Mouse (Mus musculus): ENCODE measurements around the gene Emc9. TPM values are rescaled to one million over a fixed set of nuclear protein-coding genes. Genes with fewer than 3 reads are reported as not detected.

The Emc9 gene
- total and polyA plus RNA-seq, 3 experiments = 38.7 to 59.4 TPM; not detected in 1

DNA sequence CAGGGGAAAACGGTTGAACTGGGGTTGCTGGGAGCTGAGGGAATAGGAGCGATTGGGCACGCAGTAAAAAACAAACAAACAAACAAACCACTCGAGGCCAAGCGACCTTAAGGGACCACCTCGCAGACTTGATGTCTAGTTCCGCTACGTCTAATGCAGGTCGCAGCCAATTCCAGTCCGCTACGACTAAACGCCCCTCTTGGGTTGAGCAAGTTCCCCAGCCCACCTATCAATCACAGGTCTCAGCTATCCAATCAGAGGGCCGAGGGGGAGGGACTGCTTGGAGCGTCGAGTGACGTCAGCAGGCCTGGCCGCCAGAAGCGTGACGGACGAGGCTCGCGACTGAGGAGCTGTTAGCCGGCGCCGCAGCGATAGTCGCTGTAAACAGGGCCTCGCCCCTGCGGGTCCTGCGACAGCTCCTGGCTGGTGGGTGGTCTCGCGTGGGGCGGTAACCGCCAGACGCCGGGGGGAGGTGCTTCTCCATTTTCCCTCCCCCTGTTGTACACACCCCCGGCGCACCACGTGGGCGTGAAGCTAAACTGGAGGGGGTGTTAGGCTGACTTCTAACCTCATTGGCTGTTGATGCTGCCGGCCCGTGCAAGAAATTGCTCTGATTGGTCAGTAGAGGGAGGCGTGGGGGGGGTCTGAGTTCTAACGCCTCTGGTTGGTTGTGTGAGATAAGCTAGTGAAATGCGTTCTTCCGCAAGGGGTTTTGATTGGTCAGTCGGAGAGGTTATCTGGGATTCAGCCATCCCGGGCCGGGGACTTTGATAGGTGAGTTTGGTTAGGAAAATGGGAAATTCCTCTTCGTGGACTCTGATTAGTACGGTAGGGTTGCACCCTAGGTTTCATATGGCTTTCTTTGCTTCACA lies 24.7 kb downstream of the Emc9 start, which contains the start of gene A730061H03Rik:
A730061H03Rik (minus strand) TSS at position 205 of the 872 bp plus-strand sequence.
- Histone ChIP-seq H3K36me3 (ENCODE audit: control insufficient read depth in 1 of 2, insufficient read depth in 2 of 2, low read length in 2 of 2) (peaks cover 0 to 23% of the 10 kb centered on the region in 2 experiments; a peak in 2 of 4 replicates), H3K4me3 (ENCODE audit: control insufficient read depth in 1 of 2, insufficient read depth in 1 of 2, low read depth in 2 of 2, low read length in 2 of 2) (peak within 1 kb of the TSS; percentile 68 to 81), H3K9me3 (replicated peaks; ENCODE audit: insufficient read depth, low read length) (no peaks in the 10 kb centered on the region), H3K4me1 (ENCODE audit: control insufficient read depth in 1 of 2, insufficient read depth in 2 of 2, low read length in 2 of 2) (peaks cover 7 to 30% of the 10 kb centered on the region in 2 experiments; a peak in 3 of 4 replicates), H3K27ac (ENCODE audit: control insufficient read depth, low read depth, low read length) (peak within 1 kb of the TSS; percentile 87), H3K9ac (ENCODE audit: control insufficient read depth, low read depth, low read length, poor library complexity, severe bottlenecking) (peak within 1 kb of the TSS; percentile 75), H3K27me3 (ENCODE audit: control insufficient read depth in 1 of 2, insufficient read depth in 2 of 2, low read length in 2 of 2) (no peaks in the 10 kb centered on the region), H3K79me2 (ENCODE audit: control insufficient read depth, insufficient read depth, low read length, poor library complexity) (no peaks in the 10 kb centered on the region; the same call in none of the 2 replicates)
- peak; percentile 100 for DNase-seq (ENCODE audit: low read depth, low spot score)
- TF ChIP-seq NELFE (IDR thresholded peaks at IDR 0.05; ENCODE audit: low read depth, low read length) (peak; percentile 61), SMC3 (IDR thresholded peaks at IDR 0.05; ENCODE audit: low read depth, low read length) (no peak), BHLHE40 (IDR thresholded peaks at IDR 0.05; ENCODE audit: borderline replicate concordance, low read depth, low read length) (peak; percentile 91), POLR2AphosphoS5 (IDR thresholded peaks at IDR 0.05; ENCODE audit: borderline replicate concordance, low read depth, low read length) (no peak), MEF2A (IDR thresholded peaks at IDR 0.05; ENCODE audit: extremely low read depth, insufficient replicate concordance, low read depth, low read length, poor library complexity, severe bottlenecking) (no peak), POLR2AphosphoS2 (IDR thresholded peaks at IDR 0.05; ENCODE audit: low read length) (peak; percentile 70; the same call in 1 of the 2 replicates), EP300 (IDR thresholded peaks at IDR 0.05; ENCODE audit: low read depth in 1 of 2, low read length in 2 of 2) (peak in 1 of 2 experiments; percentile 10; a peak in 1 of 4 replicates), MXI1 (IDR thresholded peaks at IDR 0.05; ENCODE audit: low read depth, low read length) (peak; percentile 83; the same call in 1 of the 2 replicates), ZKSCAN1 (IDR thresholded peaks at IDR 0.05; ENCODE audit: low read depth, low read length) (no peak), ZC3H11A (IDR thresholded peaks at IDR 0.05; ENCODE audit: low read depth, low read length) (no peak), ZMIZ1 (IDR thresholded peaks at IDR 0.05; ENCODE audit: low read depth, low read length) (0 out of 2 replicates have a peak, but pooled peaks have one; percentile 28), TAL1 (IDR thresholded peaks at IDR 0.05; ENCODE audit: low read length) (no peak), TCF12 (IDR thresholded peaks at IDR 0.05; ENCODE audit: low read depth, low read length) (peak; percentile 19; the same call in 1 of the 2 replicates), TBP (IDR thresholded peaks at IDR 0.05; ENCODE audit: low read depth, low read length) (peak; percentile 69), RCOR1 (IDR thresholded peaks at IDR 0.05; ENCODE audit: low read depth, low read length) (peak; percentile 51; the same call in 1 of the 2 replicates), ZNF384 (IDR thresholded peaks at IDR 0.05; ENCODE audit: low read depth, low read length) (no peak), MYC (IDR thresholded peaks at IDR 0.05; ENCODE audit: low read depth, low read length) (peak; percentile 77; the same call in 1 of the 2 replicates), CHD1 (IDR thresholded peaks at IDR 0.05; ENCODE audit: low read depth, low read length) (no peak), MAZ (IDR thresholded peaks at IDR 0.05; ENCODE audit: low read depth, low read length) (peak; percentile 95), MAX (IDR thresholded peaks at IDR 0.05; ENCODE audit: low read length) (peak; percentile 91), MAFK (IDR thresholded peaks at IDR 0.05; ENCODE audit: borderline replicate concordance, low read depth, low read length) (no peak), JUND (IDR thresholded peaks at IDR 0.05; ENCODE audit: low read depth, low read length) (no peak), USF1 (IDR thresholded peaks at IDR 0.05; ENCODE audit: low read depth, low read length) (peak; percentile 90), MYB (IDR thresholded peaks at IDR 0.05; ENCODE audit: low read depth, low read length) (0 out of 2 replicates have a peak, but pooled peaks have one; percentile 14), SIN3A (IDR thresholded peaks at IDR 0.05; ENCODE audit: low read length) (peak; percentile 58; the same call in 1 of the 2 replicates), CTCF (IDR thresholded peaks at IDR 0.05 in 2 of 3, conservative IDR thresholded peaks at IDR 0.05 in 1 of 3; ENCODE audit: control insufficient read depth in 1 of 3, insufficient read depth in 1 of 3, low read depth in 2 of 3, low read length in 3 of 3, poor library complexity in 1 of 3, severe bottlenecking in 1 of 3) (no peak; a peak in 1 of 6 replicates), CHD2 (IDR thresholded peaks at IDR 0.05; ENCODE audit: low read length) (peak; percentile 81), UBTF (IDR thresholded peaks at IDR 0.05; ENCODE audit: borderline replicate concordance, insufficient read depth, low read depth, low read length) (no peak), ETS1 (IDR thresholded peaks at IDR 0.05; ENCODE audit: low read depth, low read length) (peak; percentile 26; the same call in 1 of the 2 replicates), RAD21 (IDR thresholded peaks at IDR 0.05; ENCODE audit: low read depth, low read length) (no peak), GATA1 (IDR thresholded peaks at IDR 0.05; ENCODE audit: low read depth, low read length) (peak; percentile 89), HCFC1 (IDR thresholded peaks at IDR 0.05; ENCODE audit: low read depth, low read length) (peak; percentile 72), E2F4 (IDR thresholded peaks at IDR 0.05; ENCODE audit: borderline replicate concordance, low read depth, low read length) (no peak), POLR2A (IDR thresholded peaks at IDR 0.05; ENCODE audit: control insufficient read depth in 1 of 2, insufficient read depth in 1 of 2, low read depth in 1 of 2, low read length in 2 of 2, poor library complexity in 1 of 2) (peak in 1 of 2 experiments; percentile 79; a peak in 3 of 4 replicates)
